Mouse (Mus musculus) neutrophil, adult 83 days (primary cell): ENCODE results near the gene Olfr955. TPM values are rescaled to one million over a fixed set of nuclear protein-coding genes. Genes with fewer than 3 reads are reported as not detected.

Experiments
- total RNA-seq, 2 experiments: library from RNA; stranded (reverse); gene quantifications; one replicate each; pipeline ENCODE4 v1.2.4; 2023

The Olfr955 gene
- total RNA-seq, result not detected

GRCm38 (mm10) chr9:39471844-39472243 lies at the start of gene Olfr955:
Gene Olfr955, minus strand, starts transcription at chr9:39471944.

GRCm38 (mm10) chr9:39515531-39515930 lies 43.8 kb upstream of the Olfr955 start, which contains the start of gene Olfr957:
Gene Olfr957, minus strand, starts transcription at chr9:39515809.

GRCm38 (mm10) chr9:39493895-39494294 lies 22.2 kb upstream of the Olfr955 start, which contains the start of gene Olfr44:
Gene Olfr44, minus strand, starts transcription at chr9:39493995.

GRCm38 (mm10) chr9:39456401-39456800 lies 15.3 kb downstream of the Olfr955 start, which contains the start of gene Olfr954:
Gene Olfr954, plus strand, starts transcription at chr9:39456701.

GRCm38 (mm10) chr9:39427048-39427447 lies 44.7 kb downstream of the Olfr955 start, which contains the start of gene Olfr952:
Gene Olfr952, minus strand, starts transcription at chr9:39427148.

Other genes with a start within 250 kb of the Olfr955 start
- not detected for gene Olfr1537, start 221.9 kb downstream of the Olfr955 start, total RNA-seq
- not detected for gene Olfr945, start 195.1 kb downstream of the Olfr955 start, total RNA-seq
- not detected for gene Olfr948, start 145.9 kb downstream of the Olfr955 start, total RNA-seq
- gene Olfr951, start 84.5 kb downstream of the Olfr955 start, total RNA-seq, result not detected
- gene Olfr952, start 44.8 kb downstream of the Olfr955 start, total RNA-seq, result not detected
- gene Olfr954, start 15.2 kb downstream of the Olfr955 start, total RNA-seq, result not detected
- gene Olfr44, start 22.1 kb upstream of the Olfr955 start, total RNA-seq, result not detected
- not detected for gene Olfr957, start 43.9 kb upstream of the Olfr955 start, total RNA-seq
- not detected for gene Olfr958, start 82.1 kb upstream of the Olfr955 start, total RNA-seq
- gene Olfr959, start 103.6 kb upstream of the Olfr955 start, total RNA-seq, result not detected
- under 1 TPM in 1 of 2 experiments, not detected in 1; 0.09 TPM for gene AW551984, start 132.5 kb upstream of the Olfr955 start, total RNA-seq
- gene Olfr148, start 138.7 kb upstream of the Olfr955 start, total RNA-seq, result not detected
- not detected for gene Olfr960, start 149.4 kb upstream of the Olfr955 start, total RNA-seq
- not detected for gene Olfr961, start 173.1 kb upstream of the Olfr955 start, total RNA-seq
- gene Olfr963, start 195.3 kb upstream of the Olfr955 start, total RNA-seq, result not detected
- not detected for gene Olfr149, start 235.2 kb upstream of the Olfr955 start, total RNA-seq
- gene Olfr965, start 239.4 kb upstream of the Olfr955 start, total RNA-seq, result not detected